Mouse (Mus musculus): ENCODE measurements around the gene Slc22a23.

Slc22a23 gene

DNA sequence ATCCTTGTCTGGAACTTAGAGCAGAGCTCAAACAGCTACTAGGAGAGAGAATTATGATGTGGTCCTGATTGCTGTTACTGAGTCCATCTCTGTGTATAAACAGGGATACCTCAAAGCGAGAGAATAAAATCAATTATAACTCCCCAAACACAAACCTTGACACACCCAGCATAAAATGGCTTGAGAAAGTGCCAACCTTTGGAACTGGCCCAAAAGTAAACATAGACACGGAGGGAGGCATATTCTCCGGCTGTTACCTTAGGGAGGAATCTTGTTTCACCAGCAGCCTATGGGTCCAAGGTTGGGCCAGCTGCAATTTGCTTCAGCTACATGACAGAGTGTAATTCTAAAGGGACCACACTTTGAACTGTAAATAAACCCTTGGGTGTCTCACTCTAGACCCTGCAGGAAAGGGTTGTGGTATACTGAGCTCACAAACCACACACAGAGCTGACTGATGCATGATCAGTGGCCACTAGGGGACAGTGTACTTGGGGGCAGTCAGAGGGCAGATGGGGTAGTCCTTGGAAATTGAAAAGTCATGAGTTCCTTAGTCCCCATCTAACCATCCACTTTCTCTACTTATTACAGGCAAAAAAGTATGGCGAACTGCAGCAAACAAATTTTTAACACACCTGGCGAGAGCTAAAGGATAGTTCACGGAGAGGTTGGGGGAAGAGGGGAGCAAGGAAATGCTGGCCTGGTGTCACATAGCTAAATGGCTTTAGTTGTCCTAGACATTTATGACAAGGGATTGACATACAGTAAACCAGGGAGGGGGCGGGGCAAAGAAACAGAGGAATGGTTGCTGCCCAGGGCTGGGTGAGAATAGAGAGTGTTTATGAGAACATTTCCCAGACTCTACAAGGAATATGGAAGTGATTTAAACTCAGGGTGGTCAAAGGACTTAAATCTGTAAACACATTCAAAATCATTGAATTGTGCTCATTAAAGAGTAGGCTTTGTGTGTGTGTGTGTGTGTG, 45.3 kb downstream of the Slc22a23 start:
- DNase-seq (ENCODE audit: low spot score), result no peak

DNA sequence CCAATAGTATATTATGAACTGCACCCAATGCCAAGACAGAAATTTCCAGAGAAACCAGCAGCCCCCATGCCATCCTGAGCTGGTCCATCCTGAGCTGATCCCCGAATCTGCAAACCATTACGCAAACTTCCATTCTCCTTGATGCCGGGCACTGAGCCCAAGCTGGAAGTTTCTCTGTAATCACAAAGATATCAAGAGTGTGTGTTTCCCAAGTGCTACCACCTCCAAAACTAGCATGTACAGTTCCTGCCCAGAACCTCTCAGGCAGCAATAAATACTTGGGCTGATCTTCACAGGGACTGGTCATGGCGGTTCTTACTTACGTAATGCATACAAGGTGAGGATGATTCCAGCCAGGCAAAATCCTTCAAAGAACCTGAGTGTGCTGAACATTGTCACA, 46.3 kb downstream of the Slc22a23 start:
- DNase-seq (ENCODE audit: low spot score), result no peak

DNA sequence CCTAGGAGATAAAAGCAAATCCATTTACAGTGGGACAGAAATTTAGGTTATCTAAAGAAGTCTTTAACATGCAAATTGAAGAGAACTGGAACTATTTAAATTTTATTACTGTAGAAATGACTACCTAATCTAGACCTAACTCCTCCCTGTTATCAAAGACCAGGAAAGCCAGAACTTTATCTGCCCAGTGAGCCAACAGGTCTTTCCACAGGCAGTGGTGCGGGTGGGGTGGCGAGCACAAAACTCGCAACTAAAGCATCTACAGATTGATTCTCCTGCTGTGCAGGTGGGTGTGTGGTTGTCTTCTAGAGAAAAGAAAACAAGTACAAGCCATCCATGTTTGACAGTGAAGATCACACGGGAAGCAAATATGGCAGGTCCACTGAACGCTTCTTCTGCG, 46.9 kb downstream of the Slc22a23 start:
- DNase-seq (ENCODE audit: low spot score), result no peak

DNA sequence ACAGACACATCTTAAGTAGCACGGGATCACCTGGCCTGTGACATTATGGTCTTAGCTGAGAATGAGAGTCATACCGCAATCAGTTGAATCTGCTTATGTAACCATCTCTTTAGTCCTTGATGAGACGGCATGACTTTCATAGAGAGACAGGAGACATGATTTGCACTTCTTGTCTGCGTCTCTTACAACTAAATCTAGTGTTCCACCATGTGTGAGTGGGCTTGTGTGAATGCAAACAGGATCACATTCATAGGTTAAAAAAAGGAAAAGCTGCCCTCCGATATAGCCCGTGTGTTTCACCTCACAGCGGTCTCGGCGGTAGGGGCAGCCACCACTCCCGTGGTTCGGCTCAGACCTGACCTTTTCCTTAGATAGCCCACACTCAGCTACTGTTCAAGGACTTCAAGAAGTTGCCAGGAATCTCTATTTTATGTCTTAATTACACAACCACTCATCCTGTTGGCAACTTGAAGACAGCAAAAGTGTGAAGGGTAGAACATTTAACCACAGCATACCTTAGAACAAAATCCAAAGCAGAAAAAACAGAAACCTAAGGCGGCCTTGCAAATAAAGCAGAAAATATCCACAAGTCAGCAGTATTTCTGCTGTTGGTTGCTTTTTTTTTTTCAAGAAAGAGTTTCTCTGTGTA, 49.1 kb downstream of the Slc22a23 start:
- DNase-seq (ENCODE audit: low spot score), result no peak

DNA sequence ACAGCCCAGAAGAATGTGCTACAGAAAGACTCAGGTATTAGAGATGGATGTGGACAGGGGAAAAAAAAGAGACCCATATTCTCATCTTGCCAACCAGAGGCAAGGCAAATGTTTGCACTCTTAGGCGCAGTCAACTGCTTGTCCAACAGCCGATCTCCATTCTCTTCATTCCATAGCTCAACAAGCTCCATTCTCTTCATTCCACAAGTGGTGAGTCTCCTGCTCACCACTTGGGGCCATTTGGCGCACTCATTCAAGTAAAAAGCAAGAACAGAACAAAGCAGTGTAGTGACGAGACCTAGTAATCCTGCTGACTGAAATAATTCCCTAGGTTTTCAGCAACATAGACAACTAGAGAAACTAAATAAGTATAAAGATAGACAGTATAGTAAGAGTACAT, 50.8 kb downstream of the Slc22a23 start:
- no peak for DNase-seq (ENCODE audit: low spot score)

DNA sequence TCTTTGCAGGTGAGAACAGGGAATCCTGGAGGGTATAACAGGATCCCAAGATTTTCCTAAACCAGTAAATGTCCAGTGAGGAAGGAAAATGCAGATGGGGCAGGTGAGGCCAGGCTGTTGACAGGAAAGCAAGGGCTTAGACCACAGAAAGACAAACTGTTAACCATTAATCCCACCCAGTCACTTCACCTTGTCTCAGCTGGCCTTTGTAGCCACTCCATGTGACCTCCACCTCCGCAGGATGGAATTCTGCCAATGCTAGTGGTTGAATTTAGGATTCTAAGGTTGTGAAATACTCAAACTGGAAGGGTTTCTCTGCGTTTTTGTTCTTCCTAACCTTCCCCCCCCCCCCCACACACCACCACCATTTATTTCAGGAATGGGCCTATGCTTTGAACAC, 52.9 kb downstream of the Slc22a23 start:
- DNase-seq (ENCODE audit: low spot score), result no peak

DNA sequence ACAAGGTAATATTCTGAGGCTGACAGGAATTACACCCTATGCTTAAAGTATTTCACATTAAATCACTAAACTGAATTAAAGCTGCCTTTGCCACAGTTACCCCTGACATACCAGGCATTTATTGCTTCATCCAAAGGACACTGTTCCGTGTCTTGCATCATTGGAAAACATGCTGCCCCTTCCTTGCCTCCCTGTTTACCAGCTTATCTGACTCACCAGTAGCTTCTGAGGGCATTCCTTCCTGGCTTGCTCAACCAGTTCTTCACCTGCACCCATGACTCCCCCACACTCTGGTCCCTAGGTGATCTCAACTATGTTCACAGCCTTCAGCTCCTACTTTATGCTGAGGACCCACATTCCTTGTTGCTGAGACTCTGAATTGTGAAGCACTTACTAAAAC, 54.6 kb downstream of the Slc22a23 start:
- peak; percentile 48 for DNase-seq (ENCODE audit: low spot score)

DNA sequence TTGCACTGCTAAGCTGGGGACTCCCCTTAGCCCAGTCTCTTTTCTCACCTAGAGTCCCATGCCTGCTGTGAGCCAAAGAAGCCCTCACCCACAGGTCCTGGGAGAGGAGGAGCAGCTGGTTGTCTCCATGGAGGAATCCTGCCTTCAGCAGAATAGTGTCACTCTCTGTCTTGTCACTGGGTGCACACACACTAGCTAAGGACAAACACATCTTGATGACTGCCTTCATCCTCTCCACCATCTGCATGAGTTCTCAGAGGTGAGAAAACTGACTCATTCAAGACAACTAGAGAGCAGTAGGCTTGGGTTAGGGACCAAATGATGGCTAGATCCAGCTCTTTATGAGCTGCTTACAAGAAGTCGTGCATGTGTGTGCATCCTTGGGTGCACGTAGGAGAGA, 55.4 kb downstream of the Slc22a23 start:
- DNase-seq (ENCODE audit: low spot score), result no peak

DNA sequence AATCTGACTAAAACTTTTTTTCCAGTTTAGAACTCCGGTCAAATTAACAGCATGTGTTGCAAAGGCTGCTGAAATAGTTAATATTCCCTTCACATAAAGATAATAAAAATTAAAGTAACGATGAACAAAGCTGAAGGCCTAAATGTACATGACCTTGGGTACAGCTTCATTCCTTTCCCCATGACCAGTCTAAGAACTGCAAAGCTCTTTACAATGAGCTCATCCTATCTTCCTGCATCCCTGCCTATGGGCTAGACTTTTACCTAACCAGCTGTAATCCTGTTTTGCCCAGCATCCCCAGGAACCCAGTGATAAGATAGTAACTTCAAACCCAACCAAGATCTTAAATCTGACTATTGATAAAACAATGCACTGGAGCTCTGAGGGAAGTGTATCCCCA, 56.9 kb downstream of the Slc22a23 start:
- DNase-seq (ENCODE audit: low spot score), result no peak

DNA sequence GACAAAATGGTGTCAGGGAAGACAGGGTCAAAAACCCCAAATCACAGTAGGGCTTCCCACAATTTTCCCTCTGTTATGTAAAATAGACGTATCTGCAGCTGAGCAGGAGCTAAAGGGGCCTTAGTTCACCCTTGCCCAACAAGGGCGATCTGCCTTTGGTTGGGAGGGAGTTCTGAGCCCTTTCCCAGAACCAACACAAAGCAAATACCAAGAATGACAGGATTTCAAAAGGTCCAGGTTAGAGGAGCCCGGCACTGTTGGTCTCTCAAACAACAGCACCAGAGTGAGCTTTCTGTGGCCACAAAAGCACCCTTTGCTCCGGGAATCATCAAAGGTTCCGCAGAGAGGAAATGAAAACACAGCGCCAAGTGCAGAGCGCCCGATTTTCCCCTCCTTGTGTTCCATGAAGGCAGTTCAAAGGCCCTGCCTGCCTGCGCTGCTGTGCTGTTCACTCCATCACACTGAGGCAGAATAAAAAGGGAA, 57.3 kb downstream of the Slc22a23 start:
- DNase-seq (ENCODE audit: low spot score), result no peak

DNA sequence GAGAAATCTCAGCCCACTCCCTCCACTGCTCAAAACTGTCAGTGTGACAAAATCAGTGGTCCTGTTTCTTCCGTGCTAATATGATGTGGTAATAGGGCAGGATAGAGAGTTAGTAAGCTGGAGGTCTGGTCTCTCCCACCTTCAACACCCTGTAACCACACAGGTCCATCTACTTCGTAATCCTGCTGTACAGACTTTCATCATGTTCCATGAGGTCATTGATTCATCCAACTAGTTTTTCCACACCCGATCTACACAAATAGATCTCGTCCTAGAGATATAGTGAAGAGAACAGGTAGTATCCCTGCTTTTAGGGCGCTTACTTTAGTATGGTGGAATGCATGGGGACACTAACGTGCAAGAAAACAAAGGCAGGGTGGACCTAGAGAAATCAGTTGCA, 63.6 kb downstream of the Slc22a23 start:
- no peak for DNase-seq (ENCODE audit: low spot score)

DNA sequence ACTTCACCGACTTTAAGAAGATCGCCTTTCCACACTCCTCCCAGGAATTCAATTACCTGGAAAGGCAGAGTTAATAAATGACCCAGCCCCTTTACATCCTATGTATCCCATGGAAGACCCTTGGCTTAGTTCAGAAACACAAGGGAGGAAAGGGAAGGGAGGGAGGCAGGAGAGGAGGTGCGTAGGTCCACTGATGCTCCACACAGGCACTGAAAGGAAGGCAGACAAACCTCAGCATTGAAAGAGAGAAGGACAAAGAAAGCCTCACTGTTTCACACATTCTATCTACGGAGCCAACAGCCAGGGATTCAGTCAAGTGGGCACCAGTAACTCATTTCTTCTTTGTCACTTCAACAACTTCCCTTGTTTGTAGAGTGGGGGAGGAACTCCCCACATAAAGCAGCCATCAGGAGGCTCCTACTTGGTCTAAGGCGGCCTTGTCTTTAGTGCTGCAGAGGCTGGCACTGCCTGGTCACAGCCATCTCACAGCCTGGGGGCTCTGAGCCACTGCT, 66.2 kb downstream of the Slc22a23 start:
- no peak for DNase-seq (ENCODE audit: low spot score)

DNA sequence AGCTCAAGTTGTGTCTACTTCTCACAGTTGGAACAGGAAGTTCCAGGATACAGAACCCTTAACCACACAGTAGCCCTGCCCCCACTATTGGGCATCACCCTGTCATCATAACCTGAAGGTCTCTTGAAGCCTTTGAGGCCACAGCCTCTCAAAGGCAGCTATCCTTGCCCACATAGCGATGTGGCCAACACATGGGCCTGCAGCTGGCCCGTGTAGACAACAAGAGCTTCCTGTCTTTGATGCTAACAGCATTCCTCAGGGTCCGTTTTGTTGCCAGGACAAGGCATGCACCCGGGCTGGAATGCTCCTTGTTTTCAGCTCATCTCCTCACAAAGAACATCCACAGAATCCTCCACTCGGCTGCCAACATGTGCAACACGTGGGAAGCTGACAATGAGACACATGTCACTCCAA, 66.7 kb downstream of the Slc22a23 start:
- no peak for DNase-seq (ENCODE audit: low spot score)

DNA sequence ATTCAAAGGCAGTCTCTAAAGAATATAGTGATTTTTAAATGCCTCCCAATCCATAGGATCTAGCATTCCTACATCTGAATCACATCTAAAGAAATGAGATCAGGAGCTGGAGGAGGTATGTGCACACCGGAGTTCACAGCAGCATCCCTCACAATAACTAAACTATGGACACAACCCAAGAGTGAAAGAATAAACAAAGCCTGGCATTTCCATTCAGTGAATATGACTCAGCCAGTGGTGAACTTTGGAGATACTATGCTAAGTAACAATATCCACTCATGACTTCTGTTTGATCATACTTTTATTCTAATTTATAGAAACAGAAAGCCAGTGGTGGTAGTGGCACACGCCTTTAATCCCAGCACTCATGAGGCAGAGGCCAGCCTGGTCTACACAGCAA, 67.4 kb downstream of the Slc22a23 start:
- no peak for DNase-seq (ENCODE audit: low spot score)

DNA sequence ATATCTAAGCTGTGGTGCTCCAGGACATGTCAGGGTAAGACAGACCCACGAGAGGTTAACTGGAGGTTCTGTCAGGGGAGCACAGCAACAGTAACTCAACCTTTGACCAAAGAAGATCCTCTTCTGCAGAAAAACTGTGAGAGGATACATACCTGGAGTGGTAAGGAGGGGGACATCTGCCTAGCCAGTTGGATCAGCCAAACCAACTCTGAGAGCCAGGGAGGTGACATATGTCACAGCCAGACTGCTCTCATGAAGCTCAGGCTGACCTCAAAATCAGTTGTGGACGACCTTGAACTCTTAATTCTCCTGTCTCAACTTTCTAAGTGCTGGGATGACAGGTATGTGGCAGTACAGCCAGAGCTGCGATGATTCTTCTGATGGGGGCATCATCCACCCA, 68.0 kb downstream of the Slc22a23 start:
- DNase-seq (ENCODE audit: low spot score), result no peak

DNA sequence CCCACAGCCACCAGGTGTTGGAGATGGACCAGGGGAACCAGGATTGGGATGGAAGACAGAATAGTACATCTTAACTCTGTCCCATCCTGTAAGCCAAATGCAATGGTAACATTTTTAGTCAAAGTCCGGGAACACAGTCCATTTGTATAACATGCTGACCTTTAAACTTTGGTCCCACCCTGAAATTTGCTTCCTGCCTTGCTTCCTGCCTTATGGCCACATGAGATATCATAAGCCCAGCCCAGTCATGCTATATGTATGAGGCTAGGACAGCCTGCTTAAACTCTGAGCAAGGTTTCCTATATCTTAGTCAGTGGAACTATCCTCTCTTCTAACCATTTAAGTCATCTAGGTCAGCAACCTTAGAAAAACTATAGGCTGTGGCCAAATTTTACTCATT, 70.1 kb downstream of the Slc22a23 start:
- DNase-seq (ENCODE audit: low spot score), result no peak

DNA sequence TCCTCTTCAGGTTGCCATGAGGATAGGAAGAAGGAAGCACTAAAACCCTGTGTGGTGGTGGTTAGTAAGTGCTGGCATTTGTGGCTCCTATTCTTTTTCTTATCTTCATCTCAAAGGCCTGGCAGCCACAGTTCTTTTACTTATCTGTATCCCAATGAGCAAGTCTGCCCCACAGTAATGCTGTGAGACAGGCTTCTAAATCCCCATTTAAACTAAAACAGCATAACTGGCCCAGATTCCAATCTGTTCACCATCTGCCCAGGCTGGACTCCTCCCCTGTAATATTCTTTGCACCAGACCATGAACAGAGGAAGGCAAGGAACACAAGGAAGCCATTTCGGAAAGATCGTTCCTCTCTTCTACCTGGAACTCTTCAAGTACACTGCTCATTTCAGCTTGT, 70.6 kb downstream of the Slc22a23 start:
- no peak for DNase-seq (ENCODE audit: low spot score)

DNA sequence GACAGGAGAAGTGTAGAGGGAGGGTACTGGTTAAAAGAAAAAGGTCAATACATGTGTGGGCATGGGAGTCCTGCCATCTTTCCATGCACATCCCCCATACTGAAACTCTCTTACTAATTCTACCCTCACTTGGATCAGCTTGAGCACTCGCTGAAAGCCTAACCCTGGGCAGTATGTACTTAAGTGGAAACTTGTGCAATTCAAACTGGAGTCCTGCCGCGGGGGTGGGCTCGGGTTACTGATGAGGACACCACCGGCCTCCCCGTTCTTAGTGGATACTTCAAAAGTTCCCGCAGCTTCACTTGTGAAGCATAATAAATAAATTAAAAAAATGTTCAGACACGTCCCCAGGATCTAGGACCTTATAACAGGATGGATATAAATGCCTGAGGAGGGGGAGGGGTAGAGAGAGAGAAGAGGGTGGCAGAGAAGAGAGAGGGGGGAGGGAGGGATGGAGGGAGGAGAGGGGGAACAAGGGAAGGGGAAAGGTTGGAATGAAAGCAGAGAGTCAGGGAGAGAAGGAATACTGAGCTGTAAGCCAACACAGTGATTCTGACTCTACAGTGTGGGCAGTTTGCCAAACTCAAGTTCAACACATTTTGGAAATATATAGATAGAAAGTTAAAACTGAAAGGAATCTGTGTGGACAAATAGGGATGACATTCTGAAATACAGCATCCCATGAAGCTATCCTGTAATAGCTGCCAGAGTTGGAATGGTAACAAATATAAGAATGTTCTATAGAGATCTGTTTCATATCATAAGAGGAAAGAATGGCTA, 72.5 kb downstream of the Slc22a23 start:
- DNase-seq (ENCODE audit: low spot score), result no peak

DNA sequence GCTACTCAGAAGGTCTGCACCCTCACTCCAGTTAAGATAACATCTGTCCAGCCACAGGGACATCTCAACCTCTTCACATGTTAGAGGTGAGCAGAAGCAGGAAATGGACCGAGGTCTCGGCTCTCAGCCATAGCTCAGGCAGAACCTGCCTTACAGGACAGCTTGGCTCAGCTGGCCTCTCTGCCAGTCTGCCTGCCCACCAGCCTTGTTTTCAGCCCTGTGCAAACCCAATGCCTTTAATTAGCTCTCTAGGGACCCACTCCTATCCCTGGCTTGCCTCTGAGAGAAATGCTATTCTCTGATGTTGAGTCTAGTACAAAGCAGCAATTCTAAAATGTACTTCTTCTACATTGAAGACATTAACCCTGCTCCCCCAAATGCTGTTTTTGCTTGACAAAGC, 73.3 kb downstream of the Slc22a23 start:
- no peak for DNase-seq (ENCODE audit: low spot score)

DNA sequence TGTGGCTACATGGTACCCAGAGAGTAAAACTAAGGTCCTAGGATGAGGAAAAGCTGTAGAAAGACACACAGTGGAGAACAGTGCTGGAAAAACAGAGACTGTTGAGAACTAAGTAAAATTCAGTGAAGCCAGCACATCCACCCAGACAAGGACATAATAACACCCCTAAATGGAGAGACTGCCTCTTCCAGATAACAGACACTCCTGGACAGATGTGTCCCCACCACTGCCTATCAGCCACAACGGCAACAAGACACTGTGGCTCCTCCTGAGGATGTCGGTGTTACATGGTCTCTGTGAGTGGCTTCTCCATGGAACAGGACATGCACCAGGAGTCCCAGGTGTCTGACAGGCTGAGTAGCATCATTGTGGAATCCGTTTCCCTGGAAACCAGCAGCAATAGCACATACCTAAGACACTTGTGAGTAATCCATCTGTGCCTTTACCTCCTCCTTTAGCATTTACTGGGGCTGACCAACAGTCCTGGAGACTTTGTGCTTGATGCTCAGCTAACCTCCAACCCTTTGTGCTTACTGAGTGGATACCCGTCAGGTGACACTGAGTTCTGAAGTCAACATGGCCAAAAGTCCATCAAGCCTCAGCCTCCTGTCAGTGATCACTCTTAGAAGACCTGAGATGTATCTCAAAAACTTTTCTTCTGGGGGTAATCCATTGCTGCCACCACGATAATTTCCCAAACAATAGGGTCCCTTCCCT, 73.9 kb downstream of the Slc22a23 start:
- no peak for DNase-seq (ENCODE audit: low spot score)

DNA sequence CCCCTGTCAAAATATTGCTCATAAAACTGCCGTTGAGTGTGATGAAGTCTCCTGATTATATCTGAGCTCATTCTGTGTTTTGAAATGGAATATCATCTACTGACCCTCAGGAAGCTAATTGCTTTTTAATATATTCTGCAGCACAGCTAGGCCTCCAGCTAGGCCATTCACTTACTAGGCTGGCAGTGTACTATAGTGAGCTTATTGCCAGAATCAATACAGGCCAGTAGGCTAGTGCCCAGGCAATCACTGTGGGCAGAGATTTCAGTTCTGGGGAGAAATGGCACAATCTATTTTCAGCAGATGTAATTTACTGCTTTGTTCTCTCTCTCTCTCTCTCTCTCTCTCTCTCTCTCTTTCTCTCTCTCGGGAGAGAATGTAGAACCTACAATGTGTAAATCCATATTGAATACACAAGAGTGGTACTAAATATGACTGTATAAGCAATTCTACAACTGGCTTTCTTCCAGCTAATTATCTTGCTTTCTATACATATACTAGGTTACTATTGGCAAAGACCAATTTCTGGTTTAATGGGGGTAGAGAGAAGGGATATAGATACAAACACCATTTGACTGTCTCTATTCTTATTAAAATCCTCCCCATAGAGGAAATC, 75.5 kb downstream of the Slc22a23 start:
- no peak for DNase-seq (ENCODE audit: low spot score)

Measured in adipocyte (in vitro differentiated cells).